Mouse (Mus musculus): ENCODE results near the gene Ado. TPM values are rescaled to one million over a fixed set of nuclear protein-coding genes. Genes with fewer than 3 reads are reported as not detected.

Ado gene
- polyA plus RNA-seq, 1 experiment from 2014 or later, result 46.0 TPM

GRCm38 (mm10) chr10:67524694-67525093 lies 24.1 kb downstream of the Ado start:
- WGBS, result 80% methylated on average over 7 of the region's 7 CpGs
- H3K4me1 ChIP-seq (ENCODE audit: control insufficient read depth, insufficient read depth, low read length), result no peaks in the 10 kb centered on the region

DNA sequence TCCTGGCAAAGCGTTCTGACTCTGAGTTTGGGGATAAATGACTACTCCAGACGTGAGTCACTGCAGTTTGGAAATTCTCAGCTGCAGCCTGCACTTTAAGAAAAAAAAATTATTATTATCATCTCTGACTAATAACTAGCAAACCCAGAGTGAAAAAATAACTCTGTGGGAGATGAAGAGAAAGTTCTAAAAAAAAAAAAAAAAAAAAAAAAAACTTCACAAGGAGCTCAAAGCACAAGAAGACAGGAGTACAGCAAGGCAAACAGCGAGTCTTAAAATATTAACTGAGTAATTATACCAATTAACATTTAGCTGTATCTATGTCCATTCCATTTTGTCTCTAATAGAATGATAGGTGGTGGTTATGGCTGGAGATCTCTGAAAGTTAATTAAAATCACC lies 24.6 kb downstream of the Ado start:
- Histone ChIP-seq H3K9me3 (replicated peaks; ENCODE audit: control insufficient read depth, low read length) (no peaks in the 10 kb centered on the region; the same call in 1 of the 2 replicates), H3K4me1 (ENCODE audit: control insufficient read depth, insufficient read depth, low read length) (no peaks in the 10 kb centered on the region), H3K9ac (ENCODE audit: low read length) (no peak overlapping the region), H3K4me2 (ENCODE audit: low read depth, low read length) (no peak overlapping the region), H3K36me3 (ENCODE audit: control insufficient read depth, insufficient read depth) (no peaks in the 10 kb centered on the region), H3K27me3 (ENCODE audit: control insufficient read depth, insufficient read depth, low read length) (no peaks in the 10 kb centered on the region), H3K4me3 (ENCODE audit: low read length) (no peak overlapping the region), H3K27ac (ENCODE audit: low read length) (no peak overlapping the region)
- no peak for ATAC-seq (replicated peaks; ENCODE audit: extremely low read depth, insufficient read depth, low FRiP score)
- WGBS, result 66% methylated on average over 3 of the region's 3 CpGs

More at GRCm38 (mm10) chr10:67524694-67525093, 24.1 kb downstream of the Ado start:
- no peak for ATAC-seq (replicated peaks; ENCODE audit: extremely low read depth, insufficient read depth, low FRiP score)
- no peaks in the 10 kb centered on the region for H3K36me3 ChIP-seq (ENCODE audit: control insufficient read depth, insufficient read depth)
- no peak overlapping the region for H3K4me2 ChIP-seq (ENCODE audit: low read depth, low read length)
- no peak overlapping the region for H3K27ac ChIP-seq (ENCODE audit: low read length)
- H3K27me3 ChIP-seq (ENCODE audit: control insufficient read depth, insufficient read depth, low read length), result no peaks in the 10 kb centered on the region
- H3K9me3 ChIP-seq (replicated peaks; ENCODE audit: control insufficient read depth, low read length), result no peaks in the 10 kb centered on the region
- H3K9ac ChIP-seq (ENCODE audit: low read length), result no peak overlapping the region
- H3K4me3 ChIP-seq (ENCODE audit: low read length), result no peak overlapping the region

DNA sequence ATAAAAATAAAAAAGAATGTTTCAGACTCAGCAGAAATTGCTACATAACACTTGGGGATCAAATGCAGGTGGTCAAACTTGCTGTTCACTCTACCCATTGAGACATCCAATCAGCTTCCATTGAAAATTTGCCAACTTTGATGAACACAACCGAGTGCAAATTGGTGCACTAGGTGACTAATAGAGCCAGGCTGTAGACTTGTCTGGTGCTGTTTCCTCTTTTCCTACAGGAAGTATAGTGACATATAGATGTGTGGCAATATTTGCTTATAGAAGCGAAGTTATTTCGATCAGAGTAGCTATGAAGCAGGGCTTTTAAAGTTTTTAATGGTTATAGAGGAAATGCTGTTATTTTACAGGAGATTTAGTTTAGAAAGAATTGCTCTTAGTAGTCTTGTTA lies 30.0 kb downstream of the Ado start:
- 81% methylated on average over 3 of the region's 3 CpGs for WGBS
- H3K4me3 ChIP-seq (ENCODE audit: low read length), result no peak overlapping the region
- no peak for ATAC-seq (replicated peaks; ENCODE audit: extremely low read depth, insufficient read depth, low FRiP score)

DNA sequence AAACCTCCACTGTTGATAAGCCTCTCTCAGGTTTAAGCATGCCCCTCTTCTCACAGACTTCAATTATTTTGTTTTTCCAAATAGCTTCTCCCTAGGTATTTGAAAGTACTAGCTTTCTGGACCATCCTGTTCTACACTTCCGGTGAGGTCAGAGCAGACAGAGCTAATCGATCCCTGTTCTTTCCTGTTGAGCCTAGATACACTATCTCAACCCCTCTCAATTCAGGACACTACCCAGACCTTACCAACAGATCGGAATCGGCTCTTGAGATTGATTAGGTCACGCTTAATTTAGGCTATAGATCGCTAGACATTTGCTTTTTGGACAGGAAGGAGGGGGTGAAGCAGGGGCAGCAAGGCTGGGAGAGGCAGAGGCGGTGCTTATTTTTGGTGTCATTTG lies 35.9 kb downstream of the Ado start:
- no peak for ATAC-seq (replicated peaks; ENCODE audit: extremely low read depth, insufficient read depth, low FRiP score)
- WGBS, result 55% methylated on average over 7 of the region's 7 CpGs

More for the DNA sequence above, 30.0 kb downstream of the Ado start:
- no peak overlapping the region for H3K9ac ChIP-seq (ENCODE audit: low read length)
- H3K4me1 ChIP-seq (ENCODE audit: control insufficient read depth, insufficient read depth, low read length), result no peaks in the 10 kb centered on the region
- no peak overlapping the region for H3K27ac ChIP-seq (ENCODE audit: low read length)
- H3K9me3 ChIP-seq (replicated peaks; ENCODE audit: control insufficient read depth, low read length), result no peaks in the 10 kb centered on the region; the same call in 1 of the 2 replicates
- no peak overlapping the region for H3K4me2 ChIP-seq (ENCODE audit: low read depth, low read length)
- H3K27me3 ChIP-seq (ENCODE audit: control insufficient read depth, insufficient read depth, low read length), result no peaks in the 10 kb centered on the region
- H3K36me3 ChIP-seq (ENCODE audit: control insufficient read depth, insufficient read depth), result no peaks in the 10 kb centered on the region

GRCm38 (mm10) chr10:67512211-67512610 lies 36.5 kb downstream of the Ado start:
- no peak for ATAC-seq (replicated peaks; ENCODE audit: extremely low read depth, insufficient read depth, low FRiP score)
- WGBS, result 48% methylated on average over 8 of the region's 8 CpGs

More for the DNA sequence above, 35.9 kb downstream of the Ado start:
- Histone ChIP-seq H3K9ac (ENCODE audit: low read length) (no peak overlapping the region), H3K27ac (ENCODE audit: low read length) (no peak overlapping the region), H3K36me3 (ENCODE audit: control insufficient read depth, insufficient read depth) (no peaks in the 10 kb centered on the region), H3K9me3 (replicated peaks; ENCODE audit: control insufficient read depth, low read length) (no peaks in the 10 kb centered on the region), H3K4me1 (ENCODE audit: control insufficient read depth, insufficient read depth, low read length) (no peaks in the 10 kb centered on the region), H3K4me3 (ENCODE audit: low read length) (no peak overlapping the region), H3K27me3 (ENCODE audit: control insufficient read depth, insufficient read depth, low read length) (no peaks in the 10 kb centered on the region), H3K4me2 (ENCODE audit: low read depth, low read length) (no peak overlapping the region)

DNA sequence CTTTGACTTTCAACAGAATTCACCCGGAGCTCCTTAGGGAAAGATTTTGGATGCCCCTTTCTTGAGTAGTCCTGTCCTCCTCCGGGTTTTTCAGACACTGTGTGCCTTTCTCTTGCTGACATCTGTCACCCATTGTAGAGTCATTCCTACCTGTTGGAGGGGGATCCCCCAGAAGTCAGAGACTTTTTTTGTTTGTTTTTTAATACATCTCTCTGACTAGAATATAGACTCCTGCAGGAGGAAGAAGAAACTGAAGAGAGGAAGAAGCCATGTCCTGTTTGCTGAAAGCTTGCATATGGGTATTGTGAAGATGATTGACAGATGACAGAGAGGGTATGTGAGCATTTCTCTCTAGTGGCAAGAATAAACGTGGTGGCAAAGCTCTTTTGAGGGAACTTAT lies 43.5 kb downstream of the Ado start:
- H3K9me3 ChIP-seq (replicated peaks; ENCODE audit: control insufficient read depth, low read length), result no peaks in the 10 kb centered on the region
- no peak overlapping the region for H3K9ac ChIP-seq (ENCODE audit: low read length)
- H3K27me3 ChIP-seq (ENCODE audit: control insufficient read depth, insufficient read depth, low read length), result no peaks in the 10 kb centered on the region
- H3K4me2 ChIP-seq (ENCODE audit: low read depth, low read length), result no peak overlapping the region
- no peak for ATAC-seq (replicated peaks; ENCODE audit: extremely low read depth, insufficient read depth, low FRiP score)
- 65% methylated on average over 3 of the region's 3 CpGs for WGBS
- no peak overlapping the region for H3K27ac ChIP-seq (ENCODE audit: low read length)
- no peak overlapping the region for H3K4me3 ChIP-seq (ENCODE audit: low read length)
- no peaks in the 10 kb centered on the region for H3K4me1 ChIP-seq (ENCODE audit: control insufficient read depth, insufficient read depth, low read length)
- H3K36me3 ChIP-seq (ENCODE audit: control insufficient read depth, insufficient read depth), result no peaks in the 10 kb centered on the region

More at GRCm38 (mm10) chr10:67512211-67512610, 36.5 kb downstream of the Ado start:
- Histone ChIP-seq H3K4me1 (ENCODE audit: control insufficient read depth, insufficient read depth, low read length) (no peaks in the 10 kb centered on the region), H3K4me2 (ENCODE audit: low read depth, low read length) (no peak overlapping the region), H3K36me3 (ENCODE audit: control insufficient read depth, insufficient read depth) (no peaks in the 10 kb centered on the region), H3K4me3 (ENCODE audit: low read length) (no peak overlapping the region), H3K27ac (ENCODE audit: low read length) (no peak overlapping the region), H3K9ac (ENCODE audit: low read length) (no peak overlapping the region), H3K9me3 (replicated peaks; ENCODE audit: control insufficient read depth, low read length) (no peaks in the 10 kb centered on the region), H3K27me3 (ENCODE audit: control insufficient read depth, insufficient read depth, low read length) (no peaks in the 10 kb centered on the region)

DNA sequence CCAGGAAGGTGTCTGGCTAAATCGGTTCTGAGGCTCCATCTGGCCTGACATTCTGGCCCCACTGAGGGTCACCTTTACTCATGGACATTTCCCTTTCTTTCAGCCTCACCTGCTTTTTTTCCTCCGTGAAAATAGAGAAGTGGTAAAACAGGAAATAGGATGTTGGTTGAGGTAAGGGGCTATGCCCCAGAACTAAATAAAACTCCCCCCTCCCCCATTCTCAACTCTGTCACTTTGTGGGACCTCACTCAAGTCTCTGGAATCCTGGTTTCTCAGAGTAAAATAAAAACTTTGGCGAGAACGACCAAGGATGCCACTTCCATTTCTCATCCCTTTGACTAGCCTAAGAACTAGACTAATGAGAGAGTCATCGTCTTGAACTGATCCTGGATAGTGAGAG lies 44.7 kb downstream of the Ado start:
- Histone ChIP-seq H3K9ac (ENCODE audit: low read length) (no peak overlapping the region), H3K4me3 (ENCODE audit: low read length) (no peak overlapping the region), H3K27me3 (ENCODE audit: control insufficient read depth, insufficient read depth, low read length) (no peaks in the 10 kb centered on the region), H3K27ac (ENCODE audit: low read length) (no peak overlapping the region), H3K4me1 (ENCODE audit: control insufficient read depth, insufficient read depth, low read length) (no peaks in the 10 kb centered on the region), H3K9me3 (replicated peaks; ENCODE audit: control insufficient read depth, low read length) (no peaks in the 10 kb centered on the region; the same call in 1 of the 2 replicates), H3K4me2 (ENCODE audit: low read depth, low read length) (peak overlapping the region; percentile 13; the same call in 1 of the 2 replicates), H3K36me3 (ENCODE audit: control insufficient read depth, insufficient read depth) (no peaks in the 10 kb centered on the region)
- 53% methylated on average over 5 of the region's 5 CpGs for WGBS
- no peak for ATAC-seq (replicated peaks; ENCODE audit: extremely low read depth, insufficient read depth, low FRiP score)

DNA sequence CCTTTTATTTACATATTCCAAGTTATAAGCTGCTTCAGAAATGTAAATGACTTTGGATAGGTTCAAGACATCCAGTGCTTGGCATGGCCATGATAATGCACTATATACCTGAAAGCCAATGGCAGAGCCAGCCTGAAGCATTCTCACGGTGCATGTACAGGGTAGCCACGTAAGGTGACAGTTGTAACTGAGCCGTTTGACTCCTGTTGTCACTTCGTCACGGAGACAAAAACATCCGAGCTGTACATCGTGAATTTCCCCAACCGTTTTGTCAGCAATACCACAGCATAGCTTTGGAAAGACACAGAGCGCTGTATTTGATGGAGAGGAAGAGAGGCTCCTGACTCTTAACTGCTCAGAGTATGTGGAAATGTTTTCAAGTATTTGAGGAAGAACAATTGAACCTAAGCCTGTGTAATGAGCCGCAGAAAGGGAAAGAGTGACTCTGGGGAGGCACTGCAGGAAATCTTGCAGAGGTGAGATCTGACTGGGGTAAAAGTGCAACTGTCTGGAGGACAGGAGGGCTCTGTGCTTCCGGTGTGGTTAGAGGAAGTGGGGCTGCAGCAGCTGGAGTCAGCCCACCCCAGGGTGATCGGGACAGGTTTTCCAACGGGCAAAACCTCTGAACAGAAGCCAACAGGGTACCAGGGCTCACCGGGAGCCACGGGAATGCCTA lies 45.3 kb downstream of the Ado start:
- Histone ChIP-seq H3K36me3 (ENCODE audit: control insufficient read depth, insufficient read depth) (no peaks in the 10 kb centered on the region), H3K4me2 (ENCODE audit: low read depth, low read length) (peak overlapping the region; percentile 13; the same call in 1 of the 2 replicates), H3K27me3 (ENCODE audit: control insufficient read depth, insufficient read depth, low read length) (no peaks in the 10 kb centered on the region), H3K27ac (ENCODE audit: low read length) (0 out of 2 replicates have a peak overlapping the region, but pooled peaks have one; percentile 9), H3K4me1 (ENCODE audit: control insufficient read depth, insufficient read depth, low read length) (no peaks in the 10 kb centered on the region), H3K9ac (ENCODE audit: low read length) (no peak overlapping the region), H3K9me3 (replicated peaks; ENCODE audit: control insufficient read depth, low read length) (no peaks in the 10 kb centered on the region; the same call in 1 of the 2 replicates), H3K4me3 (ENCODE audit: low read length) (no peak overlapping the region; the same call in 1 of the 2 replicates)
- ATAC-seq (replicated peaks; ENCODE audit: extremely low read depth, insufficient read depth, low FRiP score), result peak; percentile 52
- WGBS, result 52% methylated on average over 15 of the region's 15 CpGs

- 89% methylated on average over 9 of the region's 9 CpGs for WGBS
- Histone ChIP-seq H3K4me1 (ENCODE audit: control insufficient read depth, insufficient read depth, low read length) (no peaks in the 10 kb centered on the region), H3K9me3 (replicated peaks; ENCODE audit: control insufficient read depth, low read length) (no peaks in the 10 kb centered on the region; the same call in 1 of the 2 replicates), H3K27ac (ENCODE audit: low read length) (no peak overlapping the region), H3K36me3 (ENCODE audit: control insufficient read depth, insufficient read depth) (no peaks in the 10 kb centered on the region), H3K9ac (ENCODE audit: low read length) (no peak overlapping the region), H3K4me2 (ENCODE audit: low read depth, low read length) (no peak overlapping the region), H3K4me3 (ENCODE audit: low read length) (no peak overlapping the region), H3K27me3 (ENCODE audit: control insufficient read depth, insufficient read depth, low read length) (no peaks in the 10 kb centered on the region)
- ATAC-seq (replicated peaks; ENCODE audit: extremely low read depth, insufficient read depth, low FRiP score), result no peak
These were observed 50.8 kb downstream of the Ado start for GRCm38 (mm10) chr10:67497951-67498350.

All from heart, embryonic 16.5 days (tissue).